Mouse (Mus musculus) liver, adult (tissue): Measurements from ENCODE around the gene Tmem128.

ENCODE experiments used
- GATA4 ChIP-seq: IDR thresholded peaks from 2 replicates; pipeline ENCODE4 v1.6.1; 2014; ENCODE audit warnings: mild to moderate bottlenecking, low read length; ENCODE audit not compliant: insufficient replicate concordance

The Tmem128 gene

GRCm38 (mm10) chr5:38273831-38274230 is 13.8 kb downstream of the Tmem128 start:
- TF ChIP-seq GATA4: no peak

DNA sequence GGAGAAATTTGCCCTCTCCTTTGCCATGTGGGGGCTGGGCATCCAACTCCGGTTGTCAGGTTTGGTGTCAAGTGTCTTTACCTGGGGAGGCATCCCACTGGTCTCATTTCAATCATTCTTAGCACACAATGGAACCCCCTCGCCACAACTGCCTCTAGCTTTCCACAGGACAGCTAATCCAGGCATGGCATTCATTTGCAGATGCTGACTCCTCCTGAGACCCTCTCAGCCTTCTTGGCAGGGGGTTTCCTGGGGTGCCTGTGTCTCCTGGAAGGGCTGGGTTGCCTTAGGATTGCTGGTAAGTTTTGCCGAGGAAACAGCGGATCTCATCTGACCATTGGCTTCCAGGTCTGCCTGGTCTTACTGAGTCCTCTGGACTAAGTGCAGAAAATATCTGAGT is 15.8 kb downstream of the Tmem128 start, which contains the start of gene Otop1:
Gene Otop1 (plus strand): TSS at position 202 of the 400 bp plus-strand sequence.
- no peak for TF ChIP-seq GATA4

DNA sequence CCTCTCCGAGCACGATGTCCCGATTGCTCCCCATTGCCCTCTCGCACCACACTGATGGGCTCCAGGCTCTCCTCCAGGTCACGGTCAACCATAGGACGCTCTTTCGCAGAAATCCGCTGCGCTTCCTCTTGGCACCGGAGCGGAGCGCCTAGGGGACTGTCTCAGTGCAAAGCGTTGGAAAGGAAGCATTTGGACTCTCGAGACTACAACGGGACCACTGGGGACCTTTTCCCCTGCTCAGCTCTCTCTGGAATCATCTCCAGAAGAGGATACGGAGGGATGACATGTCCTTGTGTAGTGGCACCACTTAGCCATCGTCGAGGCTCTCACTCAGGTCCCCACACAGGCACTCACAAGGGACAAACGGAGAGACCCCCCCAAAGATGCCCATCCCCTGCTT is 16.5 kb downstream of the Tmem128 start:
- no peak for TF ChIP-seq GATA4

- no peak for TF ChIP-seq GATA4
These were observed 17.3 kb downstream of the Tmem128 start for GRCm38 (mm10) chr5:38277098-38277866.

DNA sequence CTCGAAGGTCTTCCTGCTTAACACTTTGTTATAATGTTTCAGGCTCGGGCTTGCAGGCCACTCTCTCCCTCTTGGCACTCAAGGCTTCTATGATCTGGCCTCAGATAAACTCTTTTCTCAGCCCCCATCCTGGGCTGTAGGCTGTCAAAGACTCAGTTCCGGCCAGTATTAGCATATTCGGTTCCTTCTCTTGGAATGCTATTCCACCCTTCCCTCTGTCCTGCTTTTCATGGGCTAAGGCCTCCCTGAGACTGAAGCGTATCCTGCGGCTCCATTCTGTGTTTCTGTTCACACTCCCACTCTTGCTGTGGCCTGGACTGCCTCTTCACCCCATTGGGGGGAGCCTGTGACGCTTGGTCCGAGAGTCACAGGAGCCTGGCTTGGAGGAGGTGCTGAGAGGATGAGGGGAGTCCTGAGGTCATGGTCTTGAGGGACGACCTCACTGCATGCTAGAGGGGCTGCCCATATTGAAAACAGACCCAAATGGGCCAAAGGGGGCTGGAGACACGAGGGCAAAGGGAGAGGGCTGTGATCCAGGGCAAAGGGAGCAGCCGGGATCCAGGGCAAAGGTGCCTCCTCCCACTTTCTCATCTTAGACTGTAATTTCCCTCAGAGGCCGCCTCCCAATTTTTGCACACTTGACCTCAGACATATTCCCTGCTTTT is 18.1 kb downstream of the Tmem128 start:
- TF ChIP-seq GATA4: no peak

DNA sequence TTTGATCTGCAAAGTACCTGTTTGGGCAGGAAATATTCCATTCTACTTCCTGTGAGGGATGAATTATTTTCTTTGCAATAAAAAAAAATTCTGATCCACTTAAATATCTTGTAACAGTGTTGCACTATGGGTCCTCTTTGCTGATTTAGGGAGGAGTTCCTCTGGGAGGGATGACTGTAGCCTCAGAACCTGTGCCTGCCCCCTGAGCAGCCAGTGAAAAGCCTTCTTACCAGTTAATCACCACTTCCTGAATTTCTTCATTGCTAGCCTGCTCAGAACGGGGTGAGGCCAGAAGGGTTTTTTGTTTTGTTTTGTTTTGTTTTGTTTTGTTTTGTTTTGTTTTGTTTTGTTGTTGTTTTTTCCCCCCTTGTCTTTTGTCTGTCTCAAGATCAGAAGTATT is 20.1 kb downstream of the Tmem128 start:
- TF ChIP-seq GATA4: no peak

GRCm38 (mm10) chr5:38285724-38286123 is 25.7 kb downstream of the Tmem128 start:
- no peak for TF ChIP-seq GATA4

DNA sequence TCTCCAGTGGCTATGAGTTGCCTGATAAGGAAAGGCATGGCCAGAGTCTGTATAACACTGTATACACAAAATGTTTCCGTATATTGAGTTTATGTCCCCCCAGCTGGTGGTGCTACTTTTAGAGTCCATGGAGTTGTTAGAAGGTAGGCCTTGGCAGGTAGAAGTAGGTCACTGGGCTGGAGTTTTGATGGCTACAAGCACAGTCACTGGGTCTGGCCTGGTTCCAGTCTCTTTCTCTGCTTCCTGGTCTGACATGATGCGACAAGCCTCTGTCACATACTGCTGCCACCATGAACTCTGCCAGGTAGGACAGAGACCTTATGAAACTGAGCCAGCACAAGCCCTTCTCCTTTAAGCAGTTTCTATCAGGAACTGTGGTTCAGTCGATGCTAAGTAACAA is 28.5 kb downstream of the Tmem128 start:
- TF ChIP-seq GATA4: no peak

- no peak for TF ChIP-seq GATA4
These were observed 41.9 kb downstream of the Tmem128 start for GRCm38 (mm10) chr5:38301761-38302411.

GRCm38 (mm10) chr5:38302651-38303050 is 42.7 kb downstream of the Tmem128 start:
- no peak for TF ChIP-seq GATA4

DNA sequence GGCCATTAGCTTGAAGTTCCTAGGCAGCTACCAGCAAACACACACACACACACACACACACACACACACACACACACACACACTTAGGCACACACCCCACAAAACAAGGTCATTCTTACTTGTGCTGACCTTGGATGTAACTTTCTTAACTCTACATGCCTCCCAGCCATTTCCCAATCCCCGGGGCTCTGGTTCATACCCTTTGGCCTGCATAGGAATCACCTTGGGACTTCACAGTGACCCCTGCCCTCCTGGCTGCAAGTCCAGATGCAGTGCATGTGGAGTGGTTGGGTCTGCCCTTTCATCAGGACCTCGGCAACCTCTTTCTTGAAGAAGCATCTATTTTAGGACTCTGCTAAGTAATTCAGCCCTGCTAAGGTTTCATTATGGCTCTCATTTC is 45.3 kb downstream of the Tmem128 start:
- no peak for TF ChIP-seq GATA4

- no peak for TF ChIP-seq GATA4
These were observed 47.5 kb downstream of the Tmem128 start for GRCm38 (mm10) chr5:38307255-38308101.

DNA sequence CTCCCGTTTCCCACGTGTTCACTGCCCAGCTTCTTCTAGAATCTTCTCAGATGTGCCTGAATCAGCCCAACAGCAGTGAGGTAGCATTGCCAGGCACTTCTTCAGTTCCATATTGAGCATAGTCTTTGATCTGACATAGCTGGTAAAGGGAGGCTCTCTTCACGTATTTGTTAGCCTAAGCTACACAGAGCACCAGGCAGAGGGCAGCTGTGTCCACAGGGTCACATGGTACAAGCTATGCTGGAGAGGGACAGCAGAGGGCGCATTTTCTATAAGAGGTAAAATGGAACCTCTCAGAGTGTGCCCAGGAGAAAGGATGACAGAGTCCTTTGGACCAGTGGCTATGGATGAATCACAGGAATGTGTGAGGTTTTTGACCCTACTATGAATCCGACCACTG is 48.9 kb downstream of the Tmem128 start:
- no peak for TF ChIP-seq GATA4

GRCm38 (mm10) chr5:38309795-38310194 is 49.8 kb downstream of the Tmem128 start:
- no peak for TF ChIP-seq GATA4
